Mouse (Mus musculus) c-Kit-negative CD71-positive TER-119-positive erythroid progenitor cells, embryonic 14.5 days (primary cell): ENCODE data around the gene Ackr4.

Source experiments
- DNase-seq: peaks from one replicate; pipeline ENCODE4 v3.0.0-alpha.2; 2013; ENCODE audit warnings: low read depth, low spot score

Gene Ackr4

DNA sequence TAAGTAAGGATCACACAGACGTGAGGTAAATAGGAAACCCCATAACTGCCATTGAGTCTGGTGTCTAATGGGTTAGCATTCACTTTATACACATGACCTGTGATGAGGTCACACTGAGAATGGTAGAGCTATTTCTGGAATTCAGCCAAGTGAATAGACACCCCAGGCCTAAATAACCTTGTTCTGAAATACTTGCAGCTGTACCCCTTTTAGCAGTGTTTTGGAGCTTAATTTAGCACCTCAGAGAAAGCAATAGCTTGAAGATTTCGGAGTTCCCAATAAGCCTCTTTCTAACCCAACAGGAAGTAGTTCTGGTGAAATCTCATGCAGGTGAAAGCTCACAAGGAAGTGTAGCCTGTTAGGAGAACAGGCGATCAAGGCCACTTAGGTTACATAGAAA, at the start of gene Ackr4:
Gene Ackr4 (minus strand): TSS at position 101 of the 400 bp plus-strand sequence.
- DNase-seq: no peak

DNA sequence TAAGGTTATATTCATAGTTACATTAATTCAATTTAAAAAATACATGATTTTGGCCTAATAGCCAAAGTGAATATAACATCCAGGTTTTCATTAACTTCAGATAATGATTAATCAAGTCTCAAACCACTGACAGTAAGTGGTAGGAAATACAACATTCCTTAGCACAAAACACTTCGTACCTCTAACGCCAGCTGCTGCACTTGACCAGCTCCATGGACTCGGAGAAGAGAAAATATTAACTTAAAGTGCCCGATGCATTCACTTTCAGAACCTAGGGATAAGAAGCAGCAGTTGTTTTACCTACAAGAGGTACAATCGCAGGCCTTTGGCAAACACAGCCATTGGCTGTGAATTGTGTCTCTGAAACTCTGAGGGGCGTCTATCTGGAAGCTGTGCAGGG, 45.6 kb upstream of the Ackr4 start:
- DNase-seq: no peak

DNA sequence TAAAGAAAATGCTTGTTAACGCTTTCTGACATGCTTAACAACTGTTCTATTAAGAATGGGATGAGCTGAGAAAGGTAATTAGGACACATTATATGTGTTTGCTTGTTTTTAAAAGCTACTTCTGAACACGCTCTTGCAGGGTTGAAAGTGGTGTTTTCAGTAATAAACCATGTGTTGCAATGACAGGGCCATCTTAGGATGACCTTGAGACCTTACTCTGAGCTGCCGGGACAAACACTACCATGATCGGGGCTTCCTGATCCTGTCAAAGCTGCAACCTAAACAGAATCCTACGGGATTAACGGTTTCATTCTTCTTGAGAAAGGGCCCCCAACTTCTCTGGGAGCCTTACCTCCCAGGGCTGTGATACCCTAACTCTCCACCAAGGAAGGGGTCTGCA, 44.9 kb upstream of the Ackr4 start:
- DNase-seq: no peak

DNA sequence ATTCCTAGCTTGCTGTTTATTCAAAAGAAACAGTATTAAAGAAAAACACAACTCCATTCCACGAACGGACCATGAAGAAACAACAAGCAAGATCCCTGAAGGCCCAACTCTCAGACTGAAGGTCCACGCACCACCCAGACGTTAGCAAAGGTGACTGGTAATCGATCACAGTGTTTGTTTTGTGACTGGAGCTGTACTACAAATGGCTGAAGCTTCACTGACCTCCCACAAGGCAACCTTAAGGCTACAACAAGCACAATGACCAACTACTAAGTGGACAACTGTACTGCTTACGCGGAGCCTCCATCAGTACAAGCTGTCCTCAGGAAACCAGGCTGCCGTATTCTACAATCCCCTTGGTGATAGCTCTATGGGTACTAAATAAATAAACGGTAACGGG, 43.3 kb upstream of the Ackr4 start:
- DNase-seq: no peak

DNA sequence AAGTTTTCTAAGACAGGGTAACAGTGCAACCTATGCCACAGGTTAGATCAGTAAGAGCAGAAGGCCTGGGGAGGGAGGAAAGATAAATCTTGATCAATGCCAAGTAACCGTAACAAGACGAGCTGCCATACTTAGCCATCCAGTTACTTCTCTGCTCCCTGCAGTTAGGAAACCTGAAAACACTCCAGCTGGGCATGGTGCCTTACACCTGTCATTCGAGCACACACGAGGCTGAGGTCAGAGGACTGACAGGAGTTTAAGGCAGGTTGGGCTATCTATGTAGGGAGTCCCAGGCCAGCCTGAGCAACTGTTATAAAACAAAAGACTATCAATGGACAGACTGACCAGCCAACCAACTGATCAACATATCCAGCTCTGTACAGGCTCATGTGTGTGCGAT, 39.2 kb upstream of the Ackr4 start:
- no peak for DNase-seq

DNA sequence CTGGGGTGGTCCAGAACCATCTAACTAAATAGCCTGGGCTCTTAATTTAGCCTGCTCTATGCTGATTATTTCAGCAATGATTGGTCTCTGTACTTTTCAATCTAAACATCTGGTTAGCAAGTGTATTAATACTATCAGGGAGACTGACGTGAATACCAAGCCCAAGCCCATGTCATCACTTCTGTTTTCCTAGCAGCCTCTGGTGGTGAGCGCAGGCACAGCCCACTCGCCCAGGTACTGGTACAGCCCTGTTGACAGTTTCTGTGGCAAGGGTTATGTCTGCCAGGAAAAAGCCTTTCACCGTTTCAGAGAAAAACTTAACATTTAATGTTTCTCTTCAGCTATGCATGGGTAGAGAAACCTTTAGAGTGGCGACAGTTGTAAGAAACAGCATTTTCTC, 37.5 kb upstream of the Ackr4 start:
- DNase-seq: no peak

DNA sequence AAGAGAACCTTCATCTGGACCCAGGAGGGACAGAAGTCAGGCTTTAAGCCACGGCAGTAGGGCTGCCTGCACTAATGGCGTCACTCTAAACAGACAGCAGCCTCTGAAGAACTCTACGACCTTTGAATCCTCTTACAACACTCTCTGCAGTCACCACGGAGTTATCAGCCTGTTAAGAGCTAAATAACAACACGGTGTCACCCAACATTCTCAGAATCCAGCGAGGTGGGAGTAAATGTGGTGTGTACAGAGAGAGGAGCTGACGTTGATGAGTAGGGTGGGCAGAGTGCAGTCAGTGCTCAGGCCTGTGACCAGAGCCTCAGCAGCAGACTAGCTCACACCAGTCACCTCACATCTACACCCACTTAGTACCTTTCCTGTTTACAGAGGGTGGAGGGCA, 34.4 kb upstream of the Ackr4 start:
- DNase-seq: no peak

DNA sequence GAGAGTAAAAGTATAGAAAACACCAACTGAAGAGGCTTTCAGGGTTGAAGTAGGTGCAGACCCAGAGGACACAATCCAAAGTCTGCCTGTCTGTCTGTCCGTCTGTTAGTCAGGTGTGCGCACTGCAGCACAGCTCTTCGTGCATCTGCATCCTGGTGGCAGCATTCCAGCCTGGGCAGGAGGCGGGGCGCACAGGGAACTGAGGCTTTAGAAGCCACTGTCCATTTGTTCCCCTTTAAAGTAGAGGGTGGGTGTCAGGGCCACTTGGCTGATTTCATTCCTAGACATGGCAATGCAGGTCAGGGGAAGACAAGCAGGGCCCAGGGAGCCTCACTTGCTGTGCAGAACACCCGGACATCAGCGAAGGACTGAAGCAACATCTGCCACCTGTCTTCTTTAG, 30.6 kb upstream of the Ackr4 start:
- DNase-seq: no peak

DNA sequence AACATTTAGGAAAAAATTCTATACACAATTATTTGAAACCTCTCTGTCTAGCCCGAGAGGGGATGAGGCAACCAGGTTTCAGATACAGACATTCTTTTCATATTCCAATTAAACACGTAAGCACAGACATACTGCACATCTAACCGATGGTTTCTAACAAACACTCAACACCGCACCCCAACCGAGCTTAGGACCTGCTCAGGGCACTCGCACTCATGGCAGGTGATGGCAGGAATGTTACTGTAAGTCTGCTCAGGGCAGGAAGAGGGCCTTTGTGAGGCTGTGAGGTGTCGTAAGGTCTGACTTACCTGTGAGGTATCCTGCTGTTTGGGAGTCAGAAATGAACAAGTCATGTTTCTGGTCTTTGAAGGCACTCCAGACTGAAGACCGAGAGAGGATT, 29.8 kb upstream of the Ackr4 start:
- no peak for DNase-seq

DNA sequence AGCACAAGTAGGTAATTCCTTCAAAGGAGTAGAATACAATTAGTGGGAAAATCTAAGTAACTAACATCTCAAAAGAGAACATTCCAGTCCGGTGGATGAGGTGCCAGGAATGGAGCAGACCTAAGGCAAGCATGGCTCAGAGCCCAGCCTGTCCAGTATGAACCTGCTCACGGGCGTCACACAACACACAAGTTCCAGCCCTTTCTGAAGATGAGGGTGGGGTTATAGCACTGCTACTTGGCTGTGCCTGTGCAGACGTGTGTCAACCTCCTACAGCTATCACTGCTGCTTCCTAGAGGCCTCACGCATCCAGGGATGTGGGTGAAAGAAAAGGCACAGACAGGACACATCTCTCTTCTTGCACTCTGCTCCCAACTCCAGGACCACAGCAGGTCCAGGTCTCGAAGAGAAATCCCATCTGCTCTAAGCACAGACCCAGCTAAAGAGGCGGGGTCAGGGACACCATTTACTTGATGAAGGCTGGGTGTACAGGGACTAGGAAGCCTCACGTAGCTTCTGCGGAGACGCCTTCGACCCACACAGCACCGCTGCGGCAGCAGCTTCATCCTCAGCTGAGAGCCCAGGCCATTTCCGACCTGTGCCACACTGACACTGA, 28.5 kb upstream of the Ackr4 start:
- no peak for DNase-seq

DNA sequence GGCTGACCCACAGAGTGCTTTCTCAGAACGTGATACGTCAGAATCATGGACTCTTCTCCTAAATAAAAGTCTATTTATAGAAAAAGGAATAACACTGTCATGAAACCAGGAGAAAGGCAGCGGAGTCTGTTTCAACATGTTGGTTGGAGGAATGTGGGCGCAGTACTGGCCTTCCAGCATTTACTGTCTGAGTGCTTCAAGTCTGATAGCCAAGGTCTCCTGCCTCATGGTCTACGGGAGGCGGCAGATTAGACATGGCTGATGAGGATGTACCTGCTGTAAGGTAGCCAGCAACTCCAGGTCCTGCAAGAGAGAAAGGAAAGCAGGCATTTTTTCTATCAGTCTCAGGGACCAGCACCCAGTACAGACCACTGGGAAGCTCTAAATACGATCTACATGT, 25.4 kb upstream of the Ackr4 start:
- no peak for DNase-seq

DNA sequence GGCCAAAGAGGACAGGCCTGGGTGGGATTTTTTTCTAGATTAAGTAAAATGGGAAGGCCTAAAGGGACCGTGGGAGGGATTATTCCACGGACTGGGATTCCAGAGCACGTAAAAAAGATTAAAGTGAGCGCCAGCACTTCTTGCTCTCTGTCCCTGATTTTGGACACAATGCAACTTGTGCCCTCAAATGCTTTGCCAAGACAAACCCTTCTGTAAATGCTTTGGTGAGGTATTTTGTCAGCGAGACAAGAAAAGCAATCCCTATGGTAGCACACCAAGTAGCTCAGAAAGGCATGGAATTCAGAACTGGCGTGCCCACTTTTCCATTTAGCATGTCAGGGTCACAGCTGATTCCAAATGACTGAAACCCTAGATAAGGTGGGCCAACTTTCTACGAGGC, 22.2 kb upstream of the Ackr4 start:
- no peak for DNase-seq

DNA sequence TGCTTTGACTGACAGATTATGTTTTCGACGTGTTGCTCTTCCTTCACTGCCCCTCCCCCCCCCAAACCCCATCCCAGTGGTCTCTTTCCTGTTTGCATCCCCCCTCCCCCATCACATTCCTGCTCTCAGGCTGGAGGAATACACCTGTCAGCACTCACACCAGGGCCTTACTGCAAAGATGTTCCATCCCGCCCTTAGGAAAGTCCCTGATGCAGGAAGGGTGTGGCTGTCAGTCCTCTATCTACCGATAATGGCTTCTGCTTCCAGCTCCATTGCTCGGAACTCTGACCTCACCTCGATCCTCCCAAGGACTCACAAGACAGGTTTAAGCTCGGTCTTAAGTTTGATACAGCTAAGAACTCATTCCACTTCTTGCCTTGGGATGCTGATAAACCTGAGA, 19.9 kb upstream of the Ackr4 start:
- DNase-seq: no peak

DNA sequence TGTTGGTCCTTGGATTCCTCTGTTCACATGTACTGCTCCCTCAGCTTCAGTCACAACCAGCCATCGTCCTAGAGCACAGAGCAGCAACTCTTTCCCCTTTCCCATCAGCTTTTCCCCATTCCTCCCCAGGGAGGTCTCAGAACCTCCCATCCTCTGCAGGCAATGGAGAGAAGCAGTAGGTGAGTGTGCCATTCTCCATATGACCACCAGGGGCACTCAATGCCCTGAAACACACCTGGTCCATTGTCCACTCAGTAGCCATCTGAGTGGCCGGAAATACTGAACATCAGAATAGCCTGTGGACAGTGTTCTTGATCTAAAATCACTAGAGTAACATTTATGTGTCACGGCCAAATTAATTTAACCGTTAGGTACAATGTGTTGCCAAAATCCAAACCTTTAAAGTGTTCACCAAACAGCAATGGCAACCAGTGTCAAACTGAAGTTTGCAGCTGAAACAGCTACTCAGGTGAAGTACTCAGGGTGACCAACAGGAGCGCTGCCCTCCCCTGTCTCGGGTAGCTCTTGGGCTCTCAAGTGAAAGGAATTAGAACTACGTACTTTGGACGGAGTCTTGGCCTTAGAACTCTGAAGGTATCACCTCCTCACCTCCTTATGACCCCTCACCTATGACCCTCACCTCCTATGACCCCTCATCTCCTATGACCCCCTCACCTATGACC, 17.7 kb upstream of the Ackr4 start:
- DNase-seq: no peak

DNA sequence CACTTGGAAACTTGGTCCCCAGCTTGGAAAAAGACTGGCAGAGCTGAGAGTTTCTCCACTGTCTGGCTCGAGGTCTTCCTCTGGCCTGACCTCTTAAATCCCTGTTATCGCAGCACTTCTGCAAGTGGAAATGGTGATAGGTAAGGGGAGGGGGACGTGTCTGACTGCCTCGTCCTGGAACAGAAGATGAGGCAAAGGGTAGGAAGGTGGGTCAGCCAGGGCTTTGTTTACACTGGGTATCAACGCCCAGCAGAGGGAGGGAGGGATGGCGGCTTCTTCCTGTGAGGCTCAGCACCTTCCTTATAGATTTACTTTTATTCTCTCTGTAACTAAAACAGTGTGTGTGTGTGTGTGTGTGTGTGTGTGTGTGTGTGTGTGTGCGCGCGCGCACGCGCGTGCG, 16.1 kb upstream of the Ackr4 start:
- DNase-seq: no peak

DNA sequence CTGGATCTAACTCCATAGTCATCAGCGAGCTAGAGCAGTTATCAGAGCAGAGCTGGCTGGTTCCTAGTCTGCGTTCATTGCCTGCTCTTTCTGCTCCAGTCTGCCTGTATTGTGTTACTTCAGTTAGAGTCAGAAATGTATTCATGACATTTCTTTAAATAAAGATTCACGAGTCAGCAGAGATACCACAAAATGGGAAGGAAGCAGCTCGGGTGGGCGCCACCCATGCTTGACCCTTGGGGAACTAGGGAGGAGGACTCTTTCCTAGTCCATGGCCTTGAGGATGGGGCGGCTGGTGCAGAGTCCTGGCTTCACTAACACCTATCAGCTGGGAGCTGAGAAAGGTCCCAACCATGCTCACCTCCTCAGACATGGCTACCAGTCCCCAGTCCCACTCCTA, 13.6 kb upstream of the Ackr4 start:
- no peak for DNase-seq

DNA sequence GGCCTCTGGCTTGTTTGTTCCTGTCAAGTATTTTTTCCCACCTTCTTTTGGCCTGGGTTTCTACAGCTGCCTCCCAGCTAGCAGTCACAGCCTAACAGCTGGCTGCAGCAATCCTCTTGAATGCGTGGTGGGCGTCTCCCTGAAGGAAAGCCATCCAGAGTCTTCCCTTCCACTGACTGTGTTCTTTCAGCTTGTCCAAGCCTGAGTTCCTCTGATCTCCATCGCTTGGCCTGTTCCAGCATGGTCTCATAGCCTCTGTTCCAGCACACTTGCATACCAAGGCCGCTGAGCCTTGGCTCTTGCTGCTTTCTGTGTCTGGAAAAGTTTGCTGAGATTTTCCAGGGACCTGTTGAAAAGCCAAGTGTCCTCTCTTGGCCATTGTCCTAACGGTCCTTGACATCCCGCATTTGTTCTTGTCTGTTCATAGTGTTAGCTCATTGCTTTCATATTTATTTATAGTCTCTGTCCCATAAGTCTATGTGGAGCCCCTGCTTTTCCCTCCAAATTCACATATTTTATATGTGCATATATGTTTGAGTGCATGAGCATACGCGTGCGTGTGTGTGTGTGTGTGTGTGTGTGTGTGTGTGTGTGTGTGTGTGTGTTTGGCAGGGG, 3.5 kb upstream of the Ackr4 start:
- no peak for DNase-seq

DNA sequence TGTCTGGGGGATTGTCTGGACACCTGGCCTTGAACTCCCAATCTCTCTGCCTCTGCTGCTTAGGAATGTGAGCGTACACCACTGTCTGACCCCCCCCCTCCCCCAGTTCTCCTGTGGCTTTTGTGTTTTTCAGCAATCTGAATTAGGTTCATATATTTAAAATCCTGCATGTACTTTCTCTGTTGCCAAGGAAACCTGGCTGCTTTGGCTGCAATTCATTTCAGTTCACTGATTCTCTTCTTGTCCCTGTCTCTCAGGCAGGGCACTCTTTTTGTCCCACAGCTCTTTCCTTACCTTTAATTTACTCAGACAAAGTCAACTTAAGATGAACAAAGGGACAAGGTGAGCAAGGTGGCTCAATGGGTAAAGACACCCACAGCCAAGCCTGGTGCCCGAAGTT, 1.4 kb upstream of the Ackr4 start:
- no peak for DNase-seq

DNA sequence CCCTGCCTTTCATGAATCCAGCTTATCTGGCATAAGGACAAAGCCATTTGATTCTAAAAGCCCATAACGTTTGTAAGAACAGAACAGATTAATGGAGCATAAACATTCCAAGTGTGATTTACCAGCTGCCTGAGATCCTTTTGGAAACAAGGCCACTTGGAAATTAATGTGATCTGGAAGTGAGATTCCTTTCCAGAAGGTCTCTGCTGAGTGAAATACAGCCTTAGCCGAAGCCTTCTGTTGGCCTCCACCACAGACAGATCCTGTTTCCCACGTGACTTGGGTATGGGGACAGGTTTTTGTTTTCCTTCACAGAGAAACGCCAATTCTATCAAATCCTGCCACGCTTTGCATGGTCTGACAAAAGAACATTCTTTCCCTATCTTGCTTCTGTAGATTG, 3.1 kb downstream of the Ackr4 start:
- no peak for DNase-seq

DNA sequence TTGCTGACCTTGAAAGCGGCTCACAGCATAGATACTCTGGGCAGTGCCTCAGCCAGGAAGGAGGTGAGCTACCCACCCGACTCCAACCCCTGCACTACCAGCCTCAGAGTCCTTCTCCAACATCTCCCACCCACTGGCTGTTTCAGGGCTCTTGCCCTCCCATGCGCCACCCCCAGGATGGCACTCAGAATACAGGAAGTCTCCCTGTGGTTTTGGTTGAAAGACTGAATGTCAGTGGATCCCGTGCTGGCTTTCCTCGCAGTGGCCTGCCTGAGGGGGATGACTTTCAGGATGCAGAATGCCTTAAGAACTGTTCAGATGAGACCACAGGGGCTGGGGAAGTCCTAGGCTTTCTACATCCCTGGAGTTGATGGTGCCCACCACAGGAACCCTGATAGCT, 3.6 kb downstream of the Ackr4 start:
- no peak for DNase-seq

DNA sequence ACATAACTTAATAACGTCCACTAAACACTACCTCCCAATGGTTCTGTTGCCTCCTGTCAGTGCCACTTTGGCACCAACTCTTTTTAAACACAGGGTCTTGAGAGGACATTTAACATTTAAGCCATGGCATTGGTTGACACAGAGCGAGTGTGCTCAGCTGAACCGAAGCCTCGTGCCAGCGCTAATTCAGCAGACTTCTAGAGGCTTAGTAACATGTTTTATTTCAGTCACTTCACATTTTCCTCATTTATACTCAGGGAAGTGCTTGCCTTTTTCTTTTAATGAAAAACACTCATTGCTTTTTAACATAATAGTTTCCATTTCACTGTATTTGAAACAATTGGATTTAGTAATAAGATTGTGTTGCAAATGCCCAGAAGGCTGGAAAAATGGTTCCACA, 17.6 kb downstream of the Ackr4 start:
- no peak for DNase-seq

DNA sequence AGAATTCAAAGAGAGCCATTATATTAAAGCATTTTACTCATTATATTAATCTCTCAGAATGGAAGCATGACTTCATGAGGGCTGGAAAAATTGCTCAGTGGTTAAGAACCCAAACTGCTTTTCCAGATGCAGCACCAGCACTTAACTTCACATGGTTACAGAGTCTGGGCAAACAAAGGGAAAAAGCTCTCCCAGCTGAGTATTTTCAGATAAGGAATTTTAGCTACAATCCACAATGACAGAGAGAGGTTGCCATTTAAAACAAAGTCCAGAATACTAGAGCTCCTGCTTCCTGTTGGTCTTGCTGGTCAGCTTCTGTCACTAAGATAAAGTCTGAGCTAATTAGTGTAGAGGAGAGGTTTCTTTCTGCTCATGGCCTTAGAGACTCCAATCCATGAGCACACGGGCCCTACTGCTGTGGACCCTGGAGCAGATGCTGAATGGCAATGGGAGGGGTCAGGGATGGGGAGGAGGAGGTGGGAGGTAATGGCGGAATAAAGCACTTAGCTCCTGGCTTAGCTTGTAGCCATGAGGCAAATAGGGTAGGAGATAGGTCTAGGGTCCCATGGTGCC, 18.1 kb downstream of the Ackr4 start:
- no peak for DNase-seq

DNA sequence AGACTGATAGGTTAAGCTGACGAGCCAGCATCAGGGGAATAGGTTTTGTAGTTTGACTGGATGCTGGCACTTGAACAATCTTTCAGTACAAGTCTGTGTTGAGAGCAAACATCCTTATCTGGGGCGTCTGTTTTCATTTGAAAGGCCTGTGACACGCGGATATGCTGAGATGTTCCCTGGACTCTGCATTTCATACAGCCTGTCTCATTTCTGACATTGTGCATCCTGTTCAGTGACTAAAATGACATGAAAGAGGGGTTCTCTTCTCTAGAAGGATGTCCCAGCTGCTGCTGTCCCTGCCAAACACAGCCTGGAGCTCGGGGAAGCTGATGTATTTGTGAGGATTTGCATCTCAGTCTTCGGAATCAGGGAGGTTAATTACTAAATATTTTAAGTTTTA, 19.3 kb downstream of the Ackr4 start:
- no peak for DNase-seq
